Mouse (Mus musculus): ENCODE measurements at regions not wholly inside any gene's neighbourhood (a gene's known extent, or its start where the extent isn't known, plus 50 kb on each side); places are given as distances from the start of the nearest gene placed in this dataset.

- DNase-seq (ENCODE audit: extremely low read depth, insufficient read length, low spot score): no peak
Measured at GRCm38 (mm10) chr16:95820606-95821005, 118.7 kb downstream of the Ets2 start.

DNA sequence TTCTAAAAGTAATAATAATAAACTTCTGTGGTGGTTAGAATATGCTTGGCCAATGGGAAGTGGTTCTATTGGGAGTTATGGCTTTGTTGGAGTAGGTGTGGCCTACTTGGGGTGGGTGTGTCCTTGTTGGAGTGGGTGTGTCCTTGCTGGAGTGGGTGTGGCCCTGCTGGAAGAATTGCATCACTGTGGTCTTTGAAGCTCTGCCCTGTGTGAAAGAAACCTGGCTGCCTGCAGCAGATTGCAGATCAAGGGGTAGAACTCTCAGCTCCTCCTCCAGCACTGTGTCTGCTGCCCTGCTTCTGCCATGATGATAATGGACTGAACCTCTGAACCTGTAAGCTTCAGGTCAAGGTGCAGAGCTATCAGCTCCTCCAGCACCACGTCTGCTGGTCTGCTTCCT, 118.1 kb downstream of the Ets2 start:
- DNase-seq (ENCODE audit: extremely low read depth, insufficient read length, low spot score): no peak

DNA sequence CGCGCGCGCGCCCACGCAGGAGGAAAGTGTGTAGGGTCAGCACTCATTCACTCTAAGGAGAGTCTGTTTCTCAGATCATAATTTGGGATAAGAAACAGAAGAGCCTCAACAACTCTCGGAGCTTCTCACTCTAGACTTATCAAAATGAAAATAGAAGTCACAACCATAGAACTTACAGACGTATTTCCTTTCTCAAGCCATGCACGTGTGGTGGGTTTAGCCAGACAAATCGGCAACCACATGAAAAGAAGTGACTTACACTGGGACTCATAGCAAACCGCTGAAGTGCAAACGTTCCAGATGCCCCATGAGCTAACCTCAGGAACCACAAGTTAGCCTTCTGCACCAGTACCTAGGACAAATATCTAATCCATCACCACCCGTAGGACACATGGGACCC, 114.1 kb downstream of the Ets2 start:
- no peak for DNase-seq (ENCODE audit: extremely low read depth, insufficient read length, low spot score)

GRCm38 (mm10) chr16:95815206-95815731, 113.4 kb downstream of the Ets2 start:
- DNase-seq (ENCODE audit: extremely low read depth, insufficient read length, low spot score): no peak

GRCm38 (mm10) chr16:95814513-95815118, 112.7 kb downstream of the Ets2 start:
- peak; percentile 56 for DNase-seq (ENCODE audit: extremely low read depth, insufficient read length, low spot score)

- no peak for DNase-seq (ENCODE audit: extremely low read depth, insufficient read length, low spot score)
Measured at GRCm38 (mm10) chr16:95811092-95811491, 109.2 kb downstream of the Ets2 start.

DNA sequence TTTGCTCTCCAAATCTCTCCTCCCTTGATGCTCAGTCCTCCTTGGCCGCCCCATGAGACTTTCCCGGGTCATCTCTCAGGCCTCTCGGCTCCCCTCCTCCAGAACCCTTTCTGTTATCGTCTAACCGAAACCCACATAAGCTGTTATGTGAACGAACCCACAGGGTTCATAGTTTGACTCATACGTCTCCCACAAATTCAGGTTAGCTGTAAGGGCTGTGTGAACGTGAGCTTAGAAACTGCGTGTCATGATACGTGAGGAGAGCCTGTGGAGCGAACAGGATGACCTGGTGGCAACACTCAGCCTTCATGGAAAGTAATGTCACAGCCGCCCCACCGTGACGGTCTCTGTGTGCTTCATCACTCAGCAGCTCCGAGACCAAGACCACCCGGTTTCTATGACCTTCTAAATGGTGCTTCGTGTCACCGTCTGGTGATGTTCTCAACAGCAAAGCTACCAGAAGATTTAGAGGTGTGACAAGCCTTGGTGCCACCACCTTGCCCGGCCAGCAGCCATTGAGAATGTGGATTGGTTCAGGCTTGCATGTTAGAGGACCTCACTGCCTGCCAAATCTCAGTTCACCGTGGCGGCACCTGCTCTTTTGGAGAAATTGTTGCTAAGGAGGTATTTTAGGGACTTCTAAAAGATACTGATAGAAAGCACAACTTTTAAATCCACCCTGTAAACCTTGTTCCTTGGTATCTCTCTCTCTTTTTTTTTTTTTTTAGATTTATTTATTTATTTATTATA, 107.4 kb downstream of the Ets2 start:
- no peak for DNase-seq (ENCODE audit: extremely low read depth, insufficient read length, low spot score)

DNA sequence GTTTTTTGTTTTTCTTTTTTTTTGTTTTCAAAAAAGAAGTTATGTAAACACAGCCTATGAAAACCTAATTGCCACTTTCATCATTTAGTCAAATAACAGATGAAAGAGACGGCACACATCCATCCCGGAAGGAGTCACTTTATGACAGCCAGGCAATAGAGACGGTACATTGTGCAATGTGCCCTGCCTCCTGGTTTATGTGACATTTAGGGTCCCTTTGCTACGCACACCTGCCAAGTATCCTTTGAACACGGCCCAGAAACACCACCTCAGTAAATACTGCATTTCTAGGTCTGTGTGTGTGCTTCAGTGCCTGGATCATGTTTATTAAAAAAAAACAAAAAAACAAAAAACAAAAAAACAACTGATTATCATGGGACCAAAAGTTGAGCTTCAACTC, 104.6 kb downstream of the Ets2 start:
- DNase-seq (ENCODE audit: extremely low read depth, insufficient read length, low spot score): no peak

- DNase-seq (ENCODE audit: extremely low read depth, insufficient read length, low spot score): no peak
Measured at GRCm38 (mm10) chr16:95804199-95804598, 102.3 kb downstream of the Ets2 start.

DNA sequence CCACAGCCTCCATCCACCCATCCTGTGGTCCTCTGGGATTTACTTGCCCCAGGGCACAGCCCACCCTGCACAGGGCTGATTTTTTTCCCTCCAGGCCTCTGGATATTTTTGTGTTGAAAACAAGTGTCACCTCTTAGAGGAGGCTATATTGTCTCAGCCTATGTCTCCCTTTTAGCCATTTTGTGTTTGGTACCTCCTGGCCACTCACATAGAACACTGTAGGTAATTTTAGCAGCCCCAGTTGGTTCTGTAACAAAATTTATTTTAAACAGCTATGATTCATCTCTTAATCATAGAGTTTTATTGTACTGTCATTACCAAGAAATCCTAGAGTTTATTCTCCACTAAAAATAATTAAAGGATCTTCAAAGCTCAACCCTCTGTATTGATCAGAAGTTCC, 100.8 kb downstream of the Ets2 start:
- DNase-seq (ENCODE audit: extremely low read depth, insufficient read length, low spot score): no peak

- no peak for DNase-seq (ENCODE audit: extremely low read depth, insufficient read length, low spot score)
Measured at GRCm38 (mm10) chr16:95802207-95802606, 100.3 kb downstream of the Ets2 start.

GRCm38 (mm10) chr16:95800911-95801442, 99.1 kb downstream of the Ets2 start:
- DNase-seq (ENCODE audit: extremely low read depth, insufficient read length, low spot score): no peak

- no peak for DNase-seq (ENCODE audit: extremely low read depth, insufficient read length, low spot score)
Measured at GRCm38 (mm10) chr16:95798582-95798981, 96.7 kb downstream of the Ets2 start.

DNA sequence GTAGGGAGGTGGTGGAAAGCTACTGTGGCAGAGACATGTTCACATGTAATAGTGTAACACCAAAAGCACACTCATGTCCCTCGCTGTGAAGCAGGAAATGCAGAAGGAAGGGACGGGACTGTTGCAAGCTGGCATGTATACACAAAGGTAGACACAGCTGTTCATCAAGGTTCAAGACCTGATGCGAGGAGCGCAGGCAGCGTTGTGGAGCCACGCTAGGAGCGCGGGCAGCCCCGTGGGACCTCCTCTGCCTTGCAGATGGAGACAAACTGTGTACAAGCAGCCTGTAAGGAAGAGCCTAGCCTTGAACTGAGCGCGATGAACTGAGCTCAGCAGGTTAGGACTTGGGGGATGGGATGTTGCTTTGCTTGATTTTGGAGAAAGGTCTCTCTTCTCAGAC, 96.2 kb downstream of the Ets2 start:
- DNase-seq (ENCODE audit: extremely low read depth, insufficient read length, low spot score): no peak

GRCm38 (mm10) chr16:95797141-95797540, 95.3 kb downstream of the Ets2 start:
- no peak for DNase-seq (ENCODE audit: extremely low read depth, insufficient read length, low spot score)

DNA sequence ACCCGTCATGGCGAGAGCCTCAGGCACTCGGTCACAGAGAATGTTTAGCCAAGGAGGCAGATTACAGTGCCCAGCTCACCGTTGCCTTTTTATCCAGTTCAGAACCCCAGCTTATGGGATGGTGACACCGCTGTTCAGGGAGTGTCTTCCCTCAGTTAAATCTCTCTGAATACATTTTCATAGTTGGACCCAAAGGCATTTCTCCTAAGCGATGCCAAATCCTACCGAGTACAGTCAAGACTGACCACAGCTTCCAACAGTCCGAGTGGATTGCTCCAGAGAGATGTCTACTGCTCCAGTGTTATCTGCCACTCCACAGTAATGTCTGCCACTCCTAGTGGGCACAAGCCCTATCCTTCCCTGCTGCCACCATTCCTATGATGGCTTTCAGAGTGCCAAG, 93.0 kb downstream of the Ets2 start:
- DNase-seq (ENCODE audit: extremely low read depth, insufficient read length, low spot score): no peak

- no peak for DNase-seq (ENCODE audit: extremely low read depth, insufficient read length, low spot score)
Measured at GRCm38 (mm10) chr16:95794281-95794727, 92.4 kb downstream of the Ets2 start.

DNA sequence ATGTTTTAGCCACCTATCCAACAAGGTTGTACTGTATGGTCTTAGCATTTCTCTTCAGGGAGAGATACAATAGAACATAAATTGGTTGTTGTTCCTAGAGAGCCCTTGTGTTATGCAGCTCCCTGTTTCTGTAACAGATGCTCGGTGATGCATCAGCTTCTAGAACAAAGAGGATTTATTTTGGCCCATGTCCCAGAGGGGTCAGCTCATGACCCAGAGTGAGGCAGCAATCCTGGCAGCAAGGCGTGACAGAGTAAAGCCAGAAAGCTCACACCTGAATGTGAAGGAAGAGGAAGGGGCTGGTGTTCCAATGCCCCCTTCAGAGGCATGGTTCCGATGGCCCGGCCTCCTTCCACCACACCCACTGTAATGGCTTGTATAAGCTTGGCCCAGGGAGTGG, 88.8 kb downstream of the Ets2 start:
- DNase-seq (ENCODE audit: extremely low read depth, insufficient read length, low spot score): no peak

- no peak for DNase-seq (ENCODE audit: extremely low read depth, insufficient read length, low spot score)
Measured at GRCm38 (mm10) chr16:95789548-95789947, 87.7 kb downstream of the Ets2 start.

DNA sequence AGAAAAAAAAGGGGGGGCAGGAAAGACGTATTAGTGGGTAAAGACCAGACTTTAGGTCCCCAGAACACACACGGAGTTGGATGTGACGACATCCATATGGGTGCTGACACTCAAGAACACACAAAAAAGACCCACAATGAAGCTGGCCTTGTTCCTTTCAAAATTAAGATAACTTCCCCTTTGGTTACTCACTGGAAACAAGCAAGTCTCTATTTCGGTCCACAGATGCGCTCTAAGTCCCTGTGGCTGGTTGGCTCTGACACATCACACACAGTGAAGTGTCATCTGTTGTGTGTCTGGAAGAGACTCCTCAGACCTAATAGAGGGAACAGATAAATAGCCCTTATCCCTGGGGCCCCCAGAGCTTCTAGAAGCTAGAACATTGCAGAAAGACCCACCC, 79.8 kb downstream of the Ets2 start:
- DNase-seq (ENCODE audit: extremely low read depth, insufficient read length, low spot score): no peak

DNA sequence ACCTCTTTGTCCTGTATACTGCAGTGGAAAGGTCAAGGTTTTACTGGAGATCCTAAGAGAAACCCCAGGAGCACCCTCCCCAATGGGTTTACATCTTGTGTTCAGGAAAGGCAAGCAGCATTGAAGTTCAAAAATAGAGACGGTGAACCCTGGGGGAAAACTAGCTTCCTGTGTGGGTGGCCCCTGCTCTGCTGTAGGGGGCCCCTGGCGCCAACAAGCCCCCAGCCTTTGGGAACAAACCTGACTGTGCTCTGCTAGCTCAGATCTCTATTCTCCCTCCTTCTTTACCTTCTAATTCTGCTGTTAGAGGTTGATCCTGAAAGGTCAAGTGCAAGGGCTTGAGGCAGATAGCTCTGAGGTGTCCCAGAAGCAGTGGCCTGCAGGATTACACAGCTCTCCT, 78.6 kb downstream of the Ets2 start:
- DNase-seq (ENCODE audit: extremely low read depth, insufficient read length, low spot score): no peak
